Mouse (Mus musculus): Measurements from ENCODE around the gene Maml3. TPM values are rescaled to one million over a fixed set of nuclear protein-coding genes. Genes with fewer than 3 reads are reported as not detected.

Gene Maml3
- polyA plus RNA-seq, 1 experiment = 2.2 TPM

DNA sequence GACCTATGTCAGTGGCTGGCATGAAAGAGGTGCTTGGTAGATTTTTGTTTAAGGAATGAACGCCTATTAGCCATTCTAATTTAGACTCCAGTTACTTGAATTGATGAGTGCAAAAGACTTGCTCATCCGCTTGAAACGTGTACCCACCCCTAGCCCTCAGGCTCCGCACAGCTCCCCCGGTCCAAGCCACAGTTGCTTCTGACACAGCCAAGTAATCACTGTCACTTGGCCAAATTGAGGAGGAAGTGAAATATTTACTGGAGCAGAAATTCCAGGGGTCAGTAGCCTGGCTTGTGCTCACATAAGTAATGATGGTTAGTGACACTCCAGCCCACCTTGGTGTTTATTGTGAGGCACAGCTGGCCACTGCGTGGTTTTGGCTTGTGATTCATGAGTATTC, 308.0 kb downstream of the Maml3 start:
- Histone ChIP-seq H3K4me3 (ENCODE audit: insufficient read depth, low read length) (no peak overlapping the region), H3K4me1 (ENCODE audit: control insufficient read depth, insufficient read depth, low read length) (peaks cover 14% of the 10 kb centered on the region), H3K27ac (ENCODE audit: insufficient read depth, low read depth, low read length) (no peak overlapping the region)
- TF ChIP-seq CTCF (IDR thresholded peaks at IDR 0.05; ENCODE audit: low read depth, low read length) (no peak), POLR2A (IDR thresholded peaks at IDR 0.05; ENCODE audit: borderline replicate concordance, low read depth, low read length) (no peak)

DNA sequence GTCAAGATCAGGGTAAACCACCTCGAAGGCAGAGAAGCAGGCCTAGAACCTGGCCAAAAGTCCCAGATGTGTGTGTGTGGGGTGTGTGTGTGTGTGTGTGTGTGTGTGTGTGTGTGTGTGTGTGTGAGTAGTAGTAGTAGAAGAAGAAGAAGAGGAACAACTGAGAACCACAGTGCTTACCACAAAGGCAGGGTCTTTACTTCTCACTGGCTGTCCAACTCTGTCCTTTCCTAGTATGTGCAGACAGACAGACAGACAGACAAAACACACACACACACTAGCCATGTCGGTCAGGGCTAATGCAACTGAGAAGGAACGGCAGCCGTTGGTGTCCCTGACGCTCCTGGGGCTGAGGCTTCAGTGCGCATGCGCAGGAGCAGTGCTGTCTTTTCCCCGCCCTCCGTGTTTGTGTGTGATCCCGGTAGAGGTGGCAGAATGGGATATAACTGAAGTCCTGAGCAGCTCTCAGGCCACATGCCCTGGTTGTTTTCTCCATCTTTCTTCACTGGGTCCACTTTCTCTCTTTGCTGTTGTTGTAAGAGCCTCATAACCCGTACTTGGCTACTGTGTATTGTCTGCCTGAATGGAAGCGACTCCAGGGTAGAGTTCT, 308.6 kb downstream of the Maml3 start:
- no peak overlapping the region for H3K27ac ChIP-seq (ENCODE audit: insufficient read depth, low read depth, low read length)
- H3K4me1 ChIP-seq (ENCODE audit: control insufficient read depth, insufficient read depth, low read length) = peaks cover 14% of the 10 kb centered on the region
- H3K4me3 ChIP-seq (ENCODE audit: insufficient read depth, low read length) = no peak overlapping the region
- TF ChIP-seq CTCF (IDR thresholded peaks at IDR 0.05; ENCODE audit: low read depth, low read length) (no peak), POLR2A (IDR thresholded peaks at IDR 0.05; ENCODE audit: borderline replicate concordance, low read depth, low read length) (no peak)

DNA sequence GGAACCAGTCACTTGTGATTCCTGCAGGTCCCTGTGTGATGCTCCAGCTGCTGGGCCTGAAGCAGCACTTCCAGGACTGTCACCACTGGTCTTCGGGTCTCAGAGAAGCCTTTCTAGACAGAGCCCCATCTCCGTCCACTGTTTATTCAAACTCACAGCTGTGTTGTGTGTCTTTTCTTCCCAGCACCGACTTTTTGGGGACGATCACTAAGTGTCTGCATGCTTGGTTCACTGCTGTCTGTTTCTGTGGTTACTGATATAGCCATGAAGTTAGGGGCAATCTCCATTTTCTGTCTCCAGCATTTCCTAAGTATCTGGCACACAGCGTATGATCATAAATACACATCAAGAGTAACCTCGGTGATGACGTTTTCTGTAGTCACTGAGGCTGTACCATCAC, 313.3 kb downstream of the Maml3 start:
- TF ChIP-seq POLR2A (IDR thresholded peaks at IDR 0.05; ENCODE audit: borderline replicate concordance, low read depth, low read length) (no peak), CTCF (IDR thresholded peaks at IDR 0.05; ENCODE audit: low read depth, low read length) (no peak)
- Histone ChIP-seq H3K27ac (ENCODE audit: insufficient read depth, low read depth, low read length) (no peak overlapping the region), H3K4me1 (ENCODE audit: control insufficient read depth, insufficient read depth, low read length) (peaks cover 21% of the 10 kb centered on the region), H3K4me3 (ENCODE audit: insufficient read depth, low read length) (no peak overlapping the region)

DNA sequence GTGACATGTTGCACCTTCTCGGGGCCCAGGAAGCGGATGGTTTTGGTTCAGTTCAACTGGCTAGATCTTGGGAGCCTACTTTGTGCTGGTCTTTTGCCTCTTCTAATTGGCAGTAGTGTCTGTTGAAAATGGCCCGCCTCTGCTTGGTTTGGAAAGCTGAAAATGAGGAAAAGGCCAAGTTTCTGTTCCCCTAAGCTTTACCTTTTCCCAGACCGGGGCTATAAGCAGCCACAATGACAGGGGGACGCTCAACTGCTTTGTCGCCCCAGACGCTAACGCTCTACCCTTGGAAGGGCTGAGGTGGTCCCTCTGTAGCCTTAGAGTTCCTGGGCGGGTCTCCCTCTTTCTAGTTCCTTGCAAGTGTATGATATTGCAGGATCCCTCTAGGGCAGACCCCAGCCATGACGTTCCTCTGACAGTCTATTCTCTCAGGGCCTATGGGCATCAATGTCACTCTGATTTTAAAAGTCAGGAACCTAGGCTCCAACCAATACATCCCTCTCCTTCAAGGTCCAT, 315.4 kb downstream of the Maml3 start:
- TF ChIP-seq POLR2A (IDR thresholded peaks at IDR 0.05; ENCODE audit: borderline replicate concordance, low read depth, low read length) = no peak
- no peak for TF ChIP-seq CTCF (IDR thresholded peaks at IDR 0.05; ENCODE audit: low read depth, low read length)
- peak overlapping the region; percentile 78 for H3K4me3 ChIP-seq (ENCODE audit: insufficient read depth, low read length)
- H3K27ac ChIP-seq (ENCODE audit: insufficient read depth, low read depth, low read length) = peak overlapping the region; percentile 89
- H3K4me1 ChIP-seq (ENCODE audit: control insufficient read depth, insufficient read depth, low read length) = peaks cover 17% of the 10 kb centered on the region

DNA sequence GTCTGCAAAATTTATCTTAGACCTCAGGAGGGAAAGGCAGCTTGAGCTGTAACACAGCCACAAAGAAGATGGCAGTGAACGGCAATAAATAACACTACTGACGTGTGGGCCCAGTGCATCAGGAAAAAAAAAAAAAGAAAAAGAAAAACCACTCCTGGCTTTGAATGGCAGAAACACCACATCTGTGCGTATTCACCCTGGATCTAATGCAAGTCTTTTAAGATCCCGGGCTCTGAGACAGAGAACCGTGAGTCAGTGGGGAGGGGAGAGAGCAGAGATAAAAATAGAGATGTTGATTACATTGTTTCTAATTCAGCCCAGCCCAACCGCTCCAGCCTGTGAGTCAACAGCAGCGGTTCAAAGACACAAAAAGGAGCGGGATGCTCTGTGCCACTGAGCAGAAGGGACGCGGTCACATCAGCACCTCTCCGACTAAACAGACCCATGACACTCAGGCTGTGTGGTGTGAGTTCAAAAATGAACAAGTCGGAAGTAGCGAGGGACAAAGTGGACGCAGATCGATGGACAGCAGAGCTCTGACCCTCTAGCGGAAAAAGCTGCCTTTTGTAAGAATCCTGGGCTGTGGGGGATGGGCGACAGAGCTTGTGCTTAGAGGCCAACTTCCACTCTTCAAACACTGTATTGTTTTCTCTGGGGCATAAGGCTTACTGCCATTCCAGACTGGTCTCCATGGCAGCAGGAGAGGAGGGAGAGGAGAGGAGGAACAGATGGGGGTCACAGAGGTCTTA, 316.1 kb downstream of the Maml3 start:
- TF ChIP-seq POLR2A (IDR thresholded peaks at IDR 0.05; ENCODE audit: borderline replicate concordance, low read depth, low read length) = no peak
- TF ChIP-seq CTCF (IDR thresholded peaks at IDR 0.05; ENCODE audit: low read depth, low read length) = no peak
- Histone ChIP-seq H3K4me1 (ENCODE audit: control insufficient read depth, insufficient read depth, low read length) (peaks cover 17% of the 10 kb centered on the region), H3K4me3 (ENCODE audit: insufficient read depth, low read length) (peak overlapping the region; percentile 78), H3K27ac (ENCODE audit: insufficient read depth, low read depth, low read length) (peak overlapping the region; percentile 89)

DNA sequence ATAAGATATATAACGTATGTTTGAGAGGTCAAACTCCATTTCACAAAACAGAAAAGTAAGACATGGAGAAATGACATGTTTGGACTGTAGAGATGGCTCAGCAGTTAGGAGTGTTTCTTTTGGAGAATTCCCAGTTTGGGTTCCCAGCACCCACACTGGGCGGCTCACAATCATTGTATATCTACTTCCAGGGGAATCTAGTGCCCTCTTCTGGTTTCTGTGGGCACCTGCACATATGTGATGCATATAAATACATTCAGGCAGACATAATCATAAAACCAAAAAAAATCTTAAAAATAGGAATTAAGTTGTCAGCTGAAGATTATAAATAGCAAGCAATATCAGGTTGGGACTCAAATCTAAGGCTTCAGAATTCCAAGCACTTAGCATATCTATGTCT, 316.9 kb downstream of the Maml3 start:
- no peak overlapping the region for H3K4me3 ChIP-seq (ENCODE audit: insufficient read depth, low read length)
- H3K4me1 ChIP-seq (ENCODE audit: control insufficient read depth, insufficient read depth, low read length) = peaks cover 17% of the 10 kb centered on the region
- no peak overlapping the region for H3K27ac ChIP-seq (ENCODE audit: insufficient read depth, low read depth, low read length)
- TF ChIP-seq CTCF (IDR thresholded peaks at IDR 0.05; ENCODE audit: low read depth, low read length) = no peak
- no peak for TF ChIP-seq POLR2A (IDR thresholded peaks at IDR 0.05; ENCODE audit: borderline replicate concordance, low read depth, low read length)

DNA sequence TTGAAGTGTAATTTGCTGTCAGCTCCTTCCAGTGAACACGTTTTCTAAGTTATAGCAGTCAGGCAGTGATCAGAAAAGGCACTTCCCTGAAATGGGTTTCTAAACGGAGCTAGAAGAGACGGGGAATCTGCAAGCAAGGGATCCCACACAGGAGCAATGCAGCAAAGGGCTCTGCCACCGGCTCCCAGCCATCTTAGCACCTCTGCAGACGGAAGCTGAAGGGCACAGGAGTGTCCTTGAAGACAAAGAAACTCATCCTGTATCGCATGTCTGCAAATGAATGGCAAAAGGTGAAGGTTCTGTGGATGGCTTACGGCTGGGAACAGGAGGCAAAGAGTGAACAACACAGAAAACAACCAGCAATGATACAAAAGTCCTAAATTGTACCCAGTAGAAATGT, 319.1 kb downstream of the Maml3 start:
- H3K4me3 ChIP-seq (ENCODE audit: insufficient read depth, low read length) = no peak overlapping the region

DNA sequence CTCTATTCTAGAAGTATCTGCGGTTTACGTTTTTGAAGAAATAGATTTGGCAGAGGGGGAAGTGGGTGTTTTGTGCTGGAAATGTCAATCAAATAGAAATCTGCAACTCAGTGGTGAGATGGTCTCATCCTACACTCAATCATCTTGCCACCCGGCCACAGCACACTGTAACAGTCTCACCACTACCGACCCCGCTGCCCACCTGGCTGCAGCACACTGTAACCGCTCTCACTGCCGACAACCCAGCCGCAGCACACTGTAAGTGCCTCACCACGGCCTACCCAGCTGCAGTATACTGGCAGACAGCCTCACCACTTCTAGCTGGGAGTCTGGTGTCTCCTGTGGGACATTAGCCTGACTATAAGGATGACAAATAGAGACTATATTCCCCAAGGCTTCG, 322.7 kb downstream of the Maml3 start:
- Histone ChIP-seq H3K4me1 (ENCODE audit: control insufficient read depth, insufficient read depth, low read length) (peaks cover 24% of the 10 kb centered on the region), H3K4me3 (ENCODE audit: insufficient read depth, low read length) (no peak overlapping the region), H3K27ac (ENCODE audit: insufficient read depth, low read depth, low read length) (no peak overlapping the region)
- TF ChIP-seq POLR2A (IDR thresholded peaks at IDR 0.05; ENCODE audit: borderline replicate concordance, low read depth, low read length) (no peak), CTCF (IDR thresholded peaks at IDR 0.05; ENCODE audit: low read depth, low read length) (no peak)

More for the DNA sequence above, 319.1 kb downstream of the Maml3 start:
- Histone ChIP-seq H3K4me1 (ENCODE audit: control insufficient read depth, insufficient read depth, low read length) (peaks cover 15% of the 10 kb centered on the region), H3K27ac (ENCODE audit: insufficient read depth, low read depth, low read length) (no peak overlapping the region)
- TF ChIP-seq CTCF (IDR thresholded peaks at IDR 0.05; ENCODE audit: low read depth, low read length) (no peak), POLR2A (IDR thresholded peaks at IDR 0.05; ENCODE audit: borderline replicate concordance, low read depth, low read length) (no peak)

DNA sequence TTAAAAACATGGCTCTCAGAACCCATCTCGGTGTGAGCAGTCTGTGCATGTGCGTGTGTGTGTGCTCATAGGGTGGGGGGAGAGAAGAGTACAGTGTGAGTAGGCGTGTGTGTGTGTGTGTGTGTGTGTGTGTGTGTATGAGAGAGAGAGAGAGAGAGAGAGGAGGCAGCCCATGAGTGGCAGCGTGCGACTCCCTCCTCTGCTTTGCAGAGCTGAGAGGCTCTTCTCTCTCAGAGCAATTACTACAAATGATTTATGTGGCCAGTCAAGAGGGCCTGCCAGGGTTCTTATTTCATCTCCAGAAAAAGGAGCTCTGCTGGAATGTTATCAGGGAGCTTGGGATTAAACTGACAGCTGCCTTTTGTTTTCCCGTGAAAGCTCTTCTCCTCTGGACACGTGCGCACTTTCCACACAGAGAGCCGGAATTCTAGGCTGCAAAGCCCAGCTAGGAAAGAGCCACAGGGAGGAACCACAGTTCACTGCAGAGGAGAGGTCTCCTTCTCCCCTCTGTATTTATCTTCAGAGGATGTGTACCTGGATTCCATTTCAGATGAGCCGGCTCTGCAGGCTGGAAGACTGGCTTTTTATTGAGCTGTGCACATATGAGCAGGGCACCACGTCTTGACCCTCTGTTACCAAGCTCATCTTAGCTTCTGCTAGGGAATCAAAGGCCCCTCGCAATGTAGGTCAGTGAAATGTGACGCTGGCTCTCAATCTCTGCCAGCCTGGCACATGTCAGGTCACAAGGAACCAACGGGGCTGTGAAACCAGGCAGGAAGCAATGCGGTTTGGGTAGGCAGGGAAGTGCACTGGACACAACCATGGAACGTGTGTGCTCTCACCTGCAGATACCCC, 325.9 kb downstream of the Maml3 start:
- Histone ChIP-seq H3K4me3 (ENCODE audit: insufficient read depth, low read length) (no peak overlapping the region), H3K4me1 (ENCODE audit: control insufficient read depth, insufficient read depth, low read length) (peaks cover 36% of the 10 kb centered on the region), H3K27ac (ENCODE audit: insufficient read depth, low read depth, low read length) (peak overlapping the region; percentile 63)
- TF ChIP-seq CTCF (IDR thresholded peaks at IDR 0.05; ENCODE audit: low read depth, low read length) (no peak), POLR2A (IDR thresholded peaks at IDR 0.05; ENCODE audit: borderline replicate concordance, low read depth, low read length) (no peak)
